Mouse (Mus musculus) urinary bladder, postnatal 25 days (tissue): Measurements from ENCODE around the gene Agr3.

ENCODE experiments used
- DNase-seq: peaks from one replicate; pipeline ENCODE4 v3.0.0; 2022; ENCODE audit warnings: low spot score

Gene Agr3

DNA sequence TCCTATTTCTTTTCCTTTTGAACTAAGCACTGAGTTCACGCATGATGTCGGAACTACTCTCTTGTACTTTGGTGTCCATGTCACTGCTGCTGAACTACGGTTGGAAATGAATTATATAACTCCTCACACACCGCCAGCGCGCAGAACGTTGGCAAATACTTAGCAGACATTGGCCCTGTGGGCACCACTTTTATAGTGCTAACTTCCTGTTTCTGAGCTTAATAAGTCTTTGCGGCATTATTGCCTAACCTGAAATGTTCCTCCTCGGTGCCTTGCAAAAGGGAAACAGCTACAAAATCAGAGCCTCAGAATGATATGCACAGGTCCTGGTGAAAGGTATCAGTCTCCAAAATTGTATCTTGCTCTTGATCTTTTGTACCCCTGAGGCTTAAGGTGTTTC is 58.1 kb downstream of the Agr3 start:
- DNase-seq, result no peak

- DNase-seq, result no peak
Observed at GRCm38 (mm10) chr12:35984743-35985142, 59.3 kb downstream of the Agr3 start.

- DNase-seq, result no peak
Observed at GRCm38 (mm10) chr12:35992711-35993110, 67.3 kb downstream of the Agr3 start, which contains the start of gene Agr2. Gene Agr2, plus strand, starts transcription at chr12:35992907.

DNA sequence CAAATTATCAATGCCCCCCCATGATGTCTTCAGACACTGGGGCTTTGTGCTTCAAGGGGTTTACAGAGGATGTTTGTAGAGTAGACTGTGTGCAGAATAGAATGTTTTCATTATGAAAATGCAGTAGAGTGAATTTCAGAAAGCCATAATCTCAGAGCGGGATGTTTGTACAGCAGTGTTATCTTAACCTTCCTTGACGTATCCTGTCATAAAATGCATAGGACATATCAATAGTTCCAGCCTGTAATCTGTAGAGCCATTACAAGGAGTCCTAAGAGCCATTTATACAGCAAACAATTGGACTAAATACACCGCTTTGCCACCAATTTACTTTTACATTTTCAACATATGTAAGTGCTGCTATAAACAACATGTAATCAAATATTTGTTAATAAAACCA is 68.2 kb downstream of the Agr3 start:
- DNase-seq, result no peak

DNA sequence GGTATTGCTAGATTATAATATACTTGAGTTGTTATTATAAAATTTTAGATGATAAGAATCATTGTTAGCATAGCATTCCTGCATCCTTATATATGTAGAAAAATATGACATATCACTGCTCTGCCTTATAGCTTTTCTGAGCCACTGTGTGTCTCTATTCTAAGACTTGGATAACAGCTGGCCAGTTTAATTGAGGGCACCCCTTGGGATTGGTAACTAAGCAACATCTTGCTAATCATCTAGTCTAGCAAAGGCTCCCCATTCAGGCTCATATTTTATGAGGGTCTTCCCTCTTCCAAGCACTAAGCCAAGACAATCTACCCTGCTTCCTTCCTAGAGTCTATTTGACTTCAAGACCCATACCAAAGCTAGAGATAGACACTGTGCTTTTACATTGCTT is 68.7 kb downstream of the Agr3 start:
- DNase-seq, result no peak

DNA sequence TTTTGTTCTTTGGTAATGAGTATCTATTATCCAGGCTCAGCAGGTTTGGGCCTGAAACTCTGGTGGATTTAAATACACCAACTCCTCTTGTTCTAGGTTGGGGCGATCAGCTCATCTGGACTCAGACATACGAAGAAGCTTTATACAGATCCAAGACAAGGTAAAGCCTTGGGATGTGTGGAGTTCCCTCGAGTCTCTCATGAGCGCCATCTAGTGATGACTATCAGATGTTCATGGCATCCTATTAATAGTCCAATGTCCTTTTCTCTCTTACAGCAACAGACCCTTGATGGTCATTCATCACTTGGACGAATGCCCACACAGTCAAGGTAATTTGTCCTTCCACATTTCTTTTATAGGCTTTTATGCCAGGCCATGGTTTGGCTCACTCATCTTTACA is 70.4 kb downstream of the Agr3 start:
- no peak for DNase-seq
